Mouse (Mus musculus) embryonic fibroblast, embryonic 13.5 days (primary cell): ENCODE measurements around the gene Srsf6.

Source experiments
- CTCF ChIP-seq: IDR thresholded peaks from 2 replicates; pipeline ENCODE4 v1.5.1; 2011; ENCODE audit warnings: mild to moderate bottlenecking, control low read depth, low read length, moderate library complexity, borderline replicate concordance; ENCODE audit not compliant: insufficient read depth
- POLR2A ChIP-seq: IDR thresholded peaks from 2 replicates; pipeline ENCODE4 v1.6.1; 2011; ENCODE audit warnings: low read depth, mild to moderate bottlenecking, control low read depth, low read length, moderate library complexity

DNA sequence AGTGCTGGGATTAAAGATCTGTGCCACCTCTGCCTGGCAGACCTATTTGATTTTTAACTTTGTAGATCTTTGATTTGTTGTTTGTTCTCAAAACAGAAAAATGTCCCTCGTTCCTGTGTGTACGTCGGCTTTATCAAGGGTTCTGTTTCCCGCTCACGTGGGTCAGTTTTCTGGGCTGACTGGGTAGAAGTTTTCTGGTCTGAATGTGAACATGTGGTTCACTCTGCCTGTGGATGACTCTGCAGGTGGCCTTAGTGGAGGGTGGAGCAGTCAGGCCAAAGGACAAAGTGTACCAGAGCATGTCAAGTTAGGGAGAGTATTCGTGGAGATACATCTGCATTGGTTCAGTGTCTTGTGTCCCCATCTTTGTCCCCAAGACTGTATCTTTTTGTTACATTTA lies 53.1 kb downstream of the Srsf6 start:
- TF ChIP-seq CTCF = no peak
- TF ChIP-seq POLR2A = no peak
